Mouse (Mus musculus) heart, embryonic 13.5 days (tissue): ENCODE data around the gene Olfr456. TPM values are rescaled to one million over a fixed set of nuclear protein-coding genes. Genes with fewer than 3 reads are reported as not detected.

Source experiments
- ATAC-seq: fragments of 200-750 bp; cut with Nextera tagmentation; 2 replicates; pipeline ENCODE4 v1.8.0; 2017; ENCODE audit warnings: moderate TSS enrichment; ENCODE audit not compliant: insufficient number of reproducible peaks, low FRiP score, low TSS enrichment; ENCODE audit errors: extremely low read depth
- H3K27ac ChIP-seq: fragments of 300-500 bp; sonication (generic); replicated peaks from 2 replicates; pipeline ENCODE4 v1.5.1; 2015; ENCODE audit warnings: moderate library complexity, mild to moderate bottlenecking, inconsistent platforms
- H3K27me3 ChIP-seq: fragments of 300-500 bp; sonication (generic); replicated peaks from 2 replicates; pipeline ENCODE4 v1.6.1; 2015; ENCODE audit warnings: mild to moderate bottlenecking, inconsistent platforms
- H3K36me3 ChIP-seq: fragments of 300-500 bp; sonication (generic); 2 replicates; pipeline ENCODE4 v1.6.1; 2015; ENCODE audit warnings: mild to moderate bottlenecking, inconsistent platforms
- H3K4me1 ChIP-seq: fragments of 300-500 bp; sonication (generic); 2 replicates; pipeline ENCODE4 v1.6.1; 2015; ENCODE audit warnings: inconsistent platforms
- H3K4me2 ChIP-seq: fragments of 300-500 bp; sonication (generic); 2 replicates; pipeline ENCODE4 v1.6.1; 2015; ENCODE audit warnings: inconsistent platforms, mild to moderate bottlenecking, moderate library complexity
- H3K4me3 ChIP-seq: fragments of 300-500 bp; sonication (generic); 2 replicates; pipeline ENCODE4 v1.5.1; 2015; ENCODE audit warnings: moderate library complexity, mild to moderate bottlenecking, inconsistent platforms
- H3K9ac ChIP-seq: fragments of 300-500 bp; sonication (generic); 2 replicates; pipeline ENCODE4 v1.6.1; 2015; ENCODE audit warnings: inconsistent platforms, mild to moderate bottlenecking, moderate library complexity
- H3K9me3 ChIP-seq: fragments of 300-500 bp; sonication (generic); 2 replicates; pipeline ENCODE4 v1.6.1; 2016; ENCODE audit warnings: inconsistent platforms
- WGBS: fragments of 180-500 bp; shearing (Covaris S2); methylation state at CpG from one replicate; pipeline ENCODE4 v1.1.7; 2015; ENCODE audit warnings: mixed read lengths; 5-methylcytosine and 5-hydroxymethylcytosine counted together
- polyA plus RNA-seq: library from polyadenylated mRNA; unstranded; fragments of >200 nt; fragmentation: Nextera tagmentation; extraction: Ambion mirVana; gene quantifications from 2 replicates; pipeline ENCODE4 v1.2.1, GENCODE M21; 2015

The Olfr456 gene
- polyA plus RNA-seq, 1 experiment from 2014 or later: not detected

DNA sequence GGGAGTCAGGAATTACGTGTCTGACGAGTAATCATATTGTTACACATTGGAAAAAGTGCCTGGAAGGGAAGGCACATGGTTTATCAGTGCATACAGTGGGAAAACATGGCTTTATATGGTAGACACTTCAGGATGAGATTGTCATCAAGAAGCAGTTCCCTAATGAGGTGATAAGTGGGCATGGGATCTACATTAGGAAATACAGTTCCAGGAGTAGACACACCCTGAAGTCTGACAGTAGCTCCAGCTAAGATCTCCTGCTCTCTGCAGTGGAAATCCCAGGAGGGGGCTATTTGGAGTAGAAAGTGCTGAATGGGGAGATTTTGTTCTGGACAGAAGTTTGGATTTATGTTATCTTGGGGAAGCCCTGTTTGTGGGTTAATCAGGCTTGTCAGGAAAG lies 45.6 kb downstream of the Olfr456 start:
- WGBS: 31% methylated on average over 2 of the region's 2 CpGs
- ATAC-seq: no peak
- H3K4me2 ChIP-seq: no peak overlapping the region

More for the DNA sequence above, 45.6 kb downstream of the Olfr456 start:
- Histone ChIP-seq H3K27me3 (no peaks in the 10 kb centered on the region), H3K4me1 (no peaks in the 10 kb centered on the region), H3K27ac (no peak overlapping the region), H3K36me3 (no peaks in the 10 kb centered on the region), H3K4me3 (no peak overlapping the region), H3K9ac (no peak overlapping the region), H3K9me3 (no peaks in the 10 kb centered on the region)

Other genes starting within 250 kb of the Olfr456 start
- 11.7 and 14.0 TPM in 2 replicates for gene Gstk1, start 241.3 kb downstream of the Olfr456 start, polyA plus RNA-seq
- gene Tmem139, start 225.2 kb downstream of the Olfr456 start, polyA plus RNA-seq: 0.29 TPM in 1 of 2 replicates, not detected in the other
- 30.9 and 31.8 TPM in 2 replicates for gene Casp2, start 222.2 kb downstream of the Olfr456 start, polyA plus RNA-seq
- gene Clcn1, start 200.5 kb downstream of the Olfr456 start, polyA plus RNA-seq: 0.50 and 0.67 TPM in 2 replicates
- gene Fam131b, start 162.6 kb downstream of the Olfr456 start, polyA plus RNA-seq: 0.17 TPM in 2 replicates
- gene Zyx, start 137.6 kb downstream of the Olfr456 start, polyA plus RNA-seq: 156 and 173 TPM in 2 replicates
- 3.3 and 3.4 TPM in 2 replicates for gene Epha1, start 113.9 kb downstream of the Olfr456 start, polyA plus RNA-seq
- gene Tas2r143, start 87.0 kb downstream of the Olfr456 start, polyA plus RNA-seq: not detected in 2 replicates
- gene Tas2r135, start 81.8 kb downstream of the Olfr456 start, polyA plus RNA-seq: not detected in 2 replicates
- gene Tas2r126, start 52.7 kb downstream of the Olfr456 start, polyA plus RNA-seq: not detected in 2 replicates
- not detected in 2 replicates for gene Olfr458, start 22.0 kb downstream of the Olfr456 start, polyA plus RNA-seq
- gene Olfr457, start 10.9 kb downstream of the Olfr456 start, polyA plus RNA-seq: not detected in 2 replicates
- gene Olfr455, start 60.4 kb upstream of the Olfr456 start, polyA plus RNA-seq: not detected in 2 replicates
- gene Tcaf3, start 110.5 kb upstream of the Olfr456 start, polyA plus RNA-seq: not detected in 2 replicates
- 2.3 and 2.8 TPM in 2 replicates for gene Tcaf2, start 158.0 kb upstream of the Olfr456 start, polyA plus RNA-seq
- 47.9 and 52.2 TPM in 2 replicates for gene Tcaf1, start 222.9 kb upstream of the Olfr456 start, polyA plus RNA-seq